Mouse (Mus musculus): ENCODE measurements at regions not wholly inside any gene's neighbourhood (a gene's known extent, or its start where the extent isn't known, plus 50 kb on each side); places are given as distances from the start of the nearest gene placed in this dataset.

DNA sequence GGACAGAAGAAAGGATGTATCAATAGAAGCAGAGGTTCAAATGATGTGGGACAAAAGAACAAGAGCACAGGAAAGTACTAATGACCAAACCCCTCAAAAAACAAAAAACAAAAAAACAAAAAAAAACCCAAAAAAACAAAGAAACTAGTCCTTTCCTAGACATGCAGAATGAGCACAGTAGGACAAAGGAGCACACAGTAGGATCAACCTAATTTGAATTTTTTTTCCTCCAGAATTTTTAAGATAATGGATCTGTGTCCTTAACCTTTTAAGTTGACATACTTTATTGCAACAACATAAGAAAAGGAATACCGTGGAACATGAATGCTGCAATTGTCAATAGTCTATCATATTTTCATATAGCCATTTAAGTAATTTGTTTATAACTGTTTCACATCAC is 370.2 kb upstream of the Dach1 start:
- DNase-seq (ENCODE audit: low spot score in 2 of 2) = no peak

DNA sequence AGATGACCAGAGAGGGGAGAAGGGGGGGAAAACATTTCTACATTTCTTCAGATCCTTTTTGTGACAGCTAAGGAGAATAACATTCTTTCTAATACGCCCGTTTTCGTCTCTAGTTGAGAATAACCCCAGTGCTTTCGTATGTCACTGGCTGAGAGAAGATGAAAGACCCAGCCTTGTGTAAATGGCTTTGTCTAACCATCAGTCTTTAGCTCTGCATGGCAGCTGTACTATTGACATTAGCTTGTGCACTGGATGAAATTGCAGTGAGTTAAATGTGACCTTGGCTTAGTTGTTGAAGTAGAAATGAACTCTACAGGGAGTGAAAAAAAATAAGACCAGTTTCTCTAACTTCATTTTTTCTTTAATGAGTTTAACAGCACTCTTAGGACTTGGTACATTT is 368.7 kb upstream of the Dach1 start:
- no peak for DNase-seq (ENCODE audit: low spot score in 2 of 2)

DNA sequence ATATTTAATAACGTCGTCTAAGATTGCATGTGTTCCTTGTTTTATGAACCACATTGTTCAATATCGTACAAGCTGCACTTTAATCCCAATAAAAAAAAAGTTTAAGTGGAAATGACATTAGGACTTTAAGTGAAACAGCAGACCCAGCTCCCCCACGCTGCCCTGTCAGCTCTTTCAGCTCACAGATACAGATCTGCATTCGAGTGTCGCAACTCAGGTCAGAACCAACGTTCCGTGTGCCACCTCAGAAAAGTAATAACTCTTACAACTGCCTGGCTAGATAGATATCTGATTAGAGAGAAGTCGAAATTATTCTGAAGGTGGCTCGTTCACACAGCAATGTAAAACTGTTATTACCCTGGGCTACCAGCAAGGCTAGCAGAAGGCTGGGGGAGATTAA is 364.0 kb upstream of the Dach1 start:
- no peak for DNase-seq (ENCODE audit: low spot score in 2 of 2)

DNA sequence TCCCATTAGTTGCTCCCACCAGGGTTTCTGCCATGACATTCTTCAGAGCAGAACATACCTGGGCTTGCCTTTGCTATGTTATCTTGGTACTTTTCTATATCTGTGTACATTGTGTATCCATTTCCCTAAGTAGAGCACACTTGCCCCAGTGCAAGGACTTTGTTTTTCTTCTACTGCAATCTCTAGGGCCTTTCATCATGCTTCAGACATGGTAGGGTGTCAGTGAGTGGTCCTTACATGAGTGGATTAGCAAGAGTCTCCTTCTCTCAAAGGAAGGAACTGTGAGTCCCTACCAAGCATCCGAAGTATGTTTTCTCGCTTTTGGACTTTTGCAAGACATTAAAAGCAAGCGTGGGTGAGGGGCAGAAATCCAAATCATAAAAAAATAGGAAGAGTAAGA is 351.4 kb upstream of the Dach1 start:
- DNase-seq (ENCODE audit: low spot score in 2 of 2) = no peak

DNA sequence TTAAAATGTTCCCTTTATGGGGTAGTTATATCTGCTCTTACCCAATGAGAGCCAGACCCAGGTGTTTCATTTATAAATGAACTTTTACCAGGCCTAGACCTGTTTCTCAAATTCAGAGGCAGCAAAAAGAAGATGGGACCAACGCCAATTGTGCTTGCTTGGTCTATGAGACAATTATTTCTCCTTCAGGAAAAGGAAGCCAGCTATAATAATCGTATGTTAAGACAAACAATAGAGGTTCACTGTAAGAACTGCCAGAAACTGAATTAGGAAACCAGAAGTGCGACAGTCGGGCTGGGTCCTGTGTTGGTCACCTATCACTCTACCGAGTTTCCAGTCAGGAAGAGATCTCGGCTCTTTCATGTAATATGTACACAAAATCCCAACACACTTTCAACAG is 335.8 kb upstream of the Dach1 start:
- no peak for DNase-seq (ENCODE audit: low spot score in 2 of 2)

DNA sequence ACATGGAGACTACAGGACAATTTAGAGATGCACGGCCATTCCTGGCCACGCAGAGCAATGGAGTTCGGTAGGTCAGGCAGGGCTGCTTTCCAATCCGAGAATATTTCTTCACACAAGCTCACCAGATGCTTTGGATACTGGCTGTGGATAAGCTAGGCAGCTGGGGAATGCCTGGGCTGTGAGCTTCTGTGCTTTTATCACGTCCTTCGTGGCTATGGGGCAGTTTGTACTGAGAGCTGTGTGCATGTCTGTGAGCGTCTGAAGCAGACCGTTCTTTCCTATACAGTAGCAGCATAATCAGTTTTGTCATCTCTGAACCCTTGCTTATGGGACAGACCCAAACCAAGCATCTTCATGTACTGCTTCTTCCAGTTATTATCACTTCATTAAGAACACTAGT is 307.9 kb upstream of the Dach1 start:
- no peak for DNase-seq (ENCODE audit: low spot score in 2 of 2)

DNA sequence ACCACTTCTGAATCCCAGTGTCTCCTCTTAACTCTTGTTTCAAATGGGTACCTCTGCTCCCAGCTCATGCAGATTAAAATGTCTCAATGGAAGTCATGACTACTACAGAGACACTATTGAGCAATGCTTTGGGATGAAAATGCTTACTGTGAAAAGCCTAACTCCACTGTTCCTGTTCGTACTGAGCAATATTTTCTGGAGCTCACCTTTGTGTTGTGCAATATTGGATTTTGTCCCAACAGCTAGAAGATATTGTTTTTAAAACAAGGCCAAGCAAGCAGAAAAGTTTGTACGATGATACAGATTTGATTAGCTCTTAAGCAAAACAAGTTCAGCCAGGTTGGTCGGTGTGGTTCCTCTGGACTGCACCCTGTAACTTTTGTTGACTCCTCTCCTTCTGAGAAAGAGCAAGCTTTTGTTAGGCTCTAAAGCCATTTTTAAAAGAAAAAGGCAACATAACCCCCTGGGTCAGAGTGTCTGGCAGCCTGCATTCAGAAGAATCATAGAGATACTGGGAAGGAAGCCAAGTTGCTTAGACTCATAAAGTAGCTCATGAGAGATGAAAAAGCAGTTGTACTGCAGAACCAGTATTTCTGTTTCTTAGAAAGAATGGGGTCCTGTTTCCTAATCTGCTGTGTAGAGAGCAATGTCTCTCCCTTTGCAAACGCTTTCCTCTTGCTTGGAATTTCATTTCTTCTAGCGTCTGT is 302.4 kb upstream of the Dach1 start:
- no peak for DNase-seq (ENCODE audit: low spot score in 2 of 2)

DNA sequence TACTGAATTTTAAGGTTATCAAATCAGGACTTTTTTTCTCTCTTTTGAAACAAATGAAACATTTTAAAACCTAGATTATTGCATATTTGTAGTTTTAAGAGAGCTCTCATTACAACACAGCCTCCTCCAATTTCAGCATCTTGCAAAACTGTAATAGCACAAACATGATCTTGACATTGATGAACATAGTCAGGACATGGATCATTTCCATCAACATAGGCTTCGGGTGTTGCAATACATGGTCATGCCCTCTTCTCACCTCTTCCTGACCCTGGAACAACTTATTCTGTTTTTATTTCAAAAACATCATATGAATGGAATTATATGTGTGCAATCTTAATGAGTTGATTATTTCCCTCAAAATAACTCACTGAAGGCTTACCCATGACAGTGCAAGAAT is 284.9 kb upstream of the Dach1 start:
- no peak for DNase-seq (ENCODE audit: low spot score in 2 of 2)

DNA sequence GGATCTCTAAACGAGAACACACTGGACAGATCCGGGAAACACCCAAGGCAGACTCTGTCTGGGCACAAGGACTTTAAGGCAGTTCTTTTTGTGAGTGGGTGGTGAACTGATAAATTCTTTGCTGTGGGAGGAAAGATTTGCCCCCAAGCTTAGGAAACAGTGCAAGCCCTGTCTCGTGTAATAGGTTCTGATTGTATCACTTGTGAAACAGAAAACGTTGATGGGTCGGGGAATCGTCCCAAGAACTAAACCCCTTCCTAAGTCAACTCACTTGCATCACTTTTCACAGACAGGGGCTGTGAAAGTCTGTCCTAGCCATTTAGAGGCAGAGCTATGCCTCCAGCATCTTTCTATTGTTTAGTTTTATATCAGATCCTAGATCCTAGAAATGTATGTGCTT is 282.6 kb upstream of the Dach1 start:
- no peak for DNase-seq (ENCODE audit: low spot score in 2 of 2)

DNA sequence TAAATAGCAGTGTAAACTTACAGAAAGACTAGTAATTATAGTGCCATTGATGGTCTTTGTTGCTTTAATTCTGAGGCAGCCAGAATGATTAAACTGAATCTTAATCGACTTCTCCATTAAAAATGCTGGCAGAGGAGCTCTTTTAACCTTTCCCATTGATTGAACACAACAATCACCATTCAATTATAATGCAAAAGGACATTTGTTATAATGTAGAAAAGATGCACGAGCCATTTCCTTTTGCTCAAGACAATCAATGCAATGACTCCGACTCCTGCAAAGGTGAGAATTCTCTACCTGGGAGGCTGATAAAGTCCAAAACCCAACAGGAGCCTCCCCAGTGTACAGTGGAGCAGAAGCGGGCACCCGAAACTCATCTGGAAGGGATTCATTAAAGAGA is 280.0 kb upstream of the Dach1 start:
- no peak for DNase-seq (ENCODE audit: low spot score in 2 of 2)

DNA sequence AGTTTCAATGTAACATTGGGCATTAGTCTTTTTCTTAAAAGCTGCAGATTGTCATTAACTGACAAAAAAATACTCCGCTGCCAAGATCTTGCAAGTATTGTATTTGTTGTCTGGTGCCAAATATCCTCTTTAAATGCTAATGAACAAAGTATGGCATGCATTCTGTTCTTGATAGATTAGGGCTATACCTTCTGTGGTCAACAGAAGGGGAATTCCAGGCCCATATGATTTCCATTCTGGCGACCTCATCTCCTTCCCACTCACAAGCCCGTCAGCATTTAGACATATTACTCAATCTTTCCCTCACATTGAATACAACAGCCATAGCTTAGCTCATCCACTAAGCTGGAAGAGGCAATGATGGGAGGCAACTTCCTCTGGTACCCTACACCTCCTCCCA is 272.8 kb upstream of the Dach1 start:
- DNase-seq (ENCODE audit: low spot score in 2 of 2) = peak; percentile 12 to 17

DNA sequence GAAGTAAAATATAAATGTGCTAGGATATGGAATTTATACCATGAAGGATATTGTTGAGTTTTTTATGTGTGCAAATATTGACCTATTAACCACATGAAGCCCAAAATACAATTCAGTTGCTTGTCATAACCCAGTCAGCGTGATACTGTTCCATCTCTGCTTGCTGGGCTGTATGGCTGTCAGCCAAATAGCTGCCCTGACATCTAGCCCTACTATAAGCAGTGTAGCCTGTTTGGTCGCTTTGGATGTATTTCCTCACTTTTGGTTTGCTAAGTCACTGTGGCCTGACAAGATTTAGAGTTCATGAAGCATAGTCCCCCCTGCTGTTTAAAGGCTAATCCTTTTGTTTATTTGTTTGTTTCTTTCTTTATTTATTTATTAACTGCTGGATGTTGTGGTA is 272.4 kb upstream of the Dach1 start:
- no peak for DNase-seq (ENCODE audit: low spot score in 2 of 2)

DNA sequence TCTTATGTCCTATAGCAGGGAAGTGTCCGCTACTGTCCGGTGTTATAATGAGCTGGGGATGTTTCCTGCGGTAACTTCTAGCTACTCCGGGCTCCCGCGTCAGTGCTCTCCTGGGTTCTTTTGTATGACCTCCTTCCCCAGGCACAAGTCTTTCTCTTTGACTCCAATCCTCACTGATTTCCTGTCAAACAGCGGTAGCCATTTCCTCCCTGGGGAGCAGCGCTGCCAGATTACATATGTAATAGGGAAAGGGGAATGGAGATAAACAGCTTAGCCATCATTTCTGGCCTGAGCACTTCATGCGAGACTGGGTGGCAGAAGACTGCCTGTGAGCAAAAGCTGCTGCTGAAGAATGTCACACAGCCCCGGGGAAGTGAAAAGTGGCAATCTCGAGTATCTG is 262.4 kb upstream of the Dach1 start:
- no peak for DNase-seq (ENCODE audit: low spot score in 2 of 2)

DNA sequence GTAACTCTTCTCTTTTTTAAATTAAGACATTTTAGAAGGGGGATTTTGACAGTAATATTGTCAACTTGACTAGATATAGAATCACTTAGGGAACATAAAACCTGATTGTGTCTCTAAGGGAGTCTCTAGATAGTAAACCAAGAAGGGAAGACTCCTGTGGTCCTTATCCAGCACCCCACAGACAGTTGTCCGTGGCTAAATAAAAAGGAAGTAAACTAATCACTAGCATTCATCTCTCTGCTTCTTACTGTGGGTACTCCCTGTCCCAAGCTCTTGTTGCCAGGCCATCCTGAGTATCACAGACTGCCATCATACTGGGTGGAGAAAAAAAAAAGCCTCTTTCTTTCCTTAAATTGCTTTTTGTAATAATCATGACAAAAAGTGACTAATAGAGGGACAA is 248.2 kb upstream of the Dach1 start:
- DNase-seq (ENCODE audit: low spot score in 2 of 2) = no peak

DNA sequence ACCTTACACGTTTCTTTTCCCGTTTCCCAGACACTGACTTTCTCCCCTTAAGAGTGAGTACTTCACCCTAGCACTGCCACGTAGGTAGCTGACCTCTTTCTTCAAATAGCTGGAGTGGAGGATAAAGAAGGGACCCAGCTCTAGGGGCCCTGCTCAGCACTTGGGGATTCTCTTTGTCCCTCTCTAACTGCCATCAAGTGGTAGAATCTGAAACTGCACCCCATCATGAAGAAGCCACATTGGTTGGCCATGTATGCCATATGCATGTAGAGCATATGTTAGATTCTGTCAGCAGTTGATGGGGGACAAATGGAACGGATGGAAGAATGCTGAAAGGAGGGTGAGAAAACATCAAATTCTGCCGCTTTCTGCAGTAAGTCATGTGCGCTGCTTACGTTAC is 244.6 kb upstream of the Dach1 start:
- no peak for DNase-seq (ENCODE audit: low spot score in 2 of 2)

DNA sequence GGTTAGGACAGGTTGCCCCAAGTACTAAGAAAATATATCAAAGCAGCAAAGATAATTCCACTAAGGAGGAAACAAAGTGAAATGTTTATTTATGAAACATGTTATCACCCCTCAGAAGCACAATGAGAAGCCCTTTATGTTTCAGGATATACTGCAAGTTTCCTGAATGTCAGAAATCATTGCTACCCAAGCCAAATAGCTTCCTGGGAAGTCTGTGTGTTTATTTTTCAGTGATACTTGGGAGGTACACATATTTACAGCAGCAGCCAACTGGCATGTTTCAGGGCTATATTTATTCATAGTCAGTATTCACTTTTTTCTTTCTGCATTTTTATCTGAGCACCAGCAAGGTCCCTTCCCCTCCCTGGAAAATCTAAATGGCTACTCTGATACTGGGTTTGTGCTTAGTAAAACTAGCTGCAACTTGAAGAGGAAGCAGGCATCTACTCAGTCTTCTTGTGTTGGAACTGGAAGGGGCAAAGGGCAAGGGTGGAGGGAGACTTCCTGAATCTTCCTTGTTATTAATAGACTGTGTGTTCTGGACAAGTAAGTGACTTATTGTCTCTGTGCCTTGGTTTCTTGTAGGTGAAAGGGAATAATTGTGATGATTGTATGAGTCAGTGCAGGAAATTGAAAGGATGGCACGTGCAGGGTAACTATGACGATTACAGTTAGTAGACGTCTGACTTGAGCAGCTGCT is 236.5 kb upstream of the Dach1 start:
- no peak for DNase-seq (ENCODE audit: low spot score in 2 of 2)

DNA sequence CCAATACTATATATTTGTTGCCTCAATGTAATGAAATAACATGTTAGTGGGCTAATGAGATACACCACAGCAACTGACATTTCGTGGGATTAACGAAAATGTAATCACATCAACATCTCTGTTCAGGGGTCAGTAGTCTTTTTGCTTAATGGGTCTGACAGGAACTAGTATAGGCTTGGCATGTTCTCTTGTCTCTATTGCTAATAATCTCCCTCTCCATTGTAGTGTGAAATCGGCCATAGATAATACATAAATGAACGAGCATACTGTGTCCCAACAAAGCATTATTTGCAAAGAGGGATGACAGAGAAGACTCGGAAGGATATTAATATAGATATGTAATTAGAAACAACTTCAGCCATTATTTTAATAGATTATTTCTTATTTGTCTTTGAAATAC is 234.5 kb upstream of the Dach1 start:
- no peak for DNase-seq (ENCODE audit: low spot score in 2 of 2)

DNA sequence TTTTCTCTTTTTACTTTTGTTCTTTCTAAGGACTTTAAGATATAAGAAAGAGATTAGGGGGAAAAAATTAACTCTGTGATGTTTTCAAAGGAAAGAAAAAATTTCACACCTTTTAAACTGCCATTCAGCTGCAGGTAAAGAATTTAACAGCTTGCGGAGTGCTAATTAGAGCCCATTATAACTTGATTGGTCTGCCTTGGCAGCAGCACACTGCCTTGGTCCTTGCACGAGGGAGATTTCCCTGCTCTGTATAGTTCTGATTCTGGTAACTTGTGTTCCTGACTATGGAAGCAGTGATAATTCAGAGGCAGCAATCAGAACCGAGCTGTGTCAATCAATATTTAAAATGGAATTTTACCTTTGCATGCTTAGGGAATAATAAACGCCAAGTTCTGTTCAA is 218.3 kb upstream of the Dach1 start:
- DNase-seq (ENCODE audit: low spot score in 2 of 2) = no peak
